Mouse (Mus musculus): ENCODE results near the gene Mymk. TPM values are rescaled to one million over a fixed set of nuclear protein-coding genes. Genes with fewer than 3 reads are reported as not detected.

Mymk gene
- polyA plus RNA-seq, 1 experiment from 2014 or later: 0.17 TPM

DNA sequence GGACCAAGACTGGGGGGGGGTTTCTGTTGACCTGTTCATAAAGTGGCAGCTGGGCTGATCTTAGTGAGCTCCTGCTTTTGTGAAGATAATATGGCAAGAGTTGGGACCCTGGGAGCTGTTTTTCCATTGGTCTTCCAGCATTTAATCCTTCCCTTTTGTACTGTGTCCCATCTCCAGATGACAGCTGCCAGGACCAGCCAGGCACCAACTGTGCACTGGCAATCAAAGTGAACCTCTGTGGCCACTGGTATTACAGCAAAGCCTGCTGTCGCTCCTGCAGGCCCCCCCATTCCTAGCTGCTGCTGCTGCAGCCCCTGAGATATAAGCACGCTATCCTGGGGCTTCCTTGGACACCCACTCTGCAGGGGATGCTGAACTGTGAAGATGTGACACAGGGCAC lies 36.2 kb upstream of the Mymk start:
- DNase-seq: no peak
- WGBS: 60% methylated on average over 2 of the region's 2 CpGs
- no peak overlapping the region for H3K27ac ChIP-seq (ENCODE audit: low read depth)
- no peak overlapping the region for H3K4me2 ChIP-seq
- no peak for ATAC-seq (ENCODE audit: insufficient read depth)
- no peaks in the 10 kb centered on the region for H3K27me3 ChIP-seq (ENCODE audit: insufficient read depth, low read length)
- no peak overlapping the region for H3K4me3 ChIP-seq (ENCODE audit: low read depth, low read length)
- no peaks in the 10 kb centered on the region for H3K9me3 ChIP-seq (ENCODE audit: low read depth, low read length)
- no peak for TF ChIP-seq CTCF (IDR thresholded peaks at IDR 0.05; ENCODE audit: low read depth)
- no peaks in the 10 kb centered on the region for H3K36me3 ChIP-seq (ENCODE audit: insufficient read depth)
- no peak overlapping the region for H3K9ac ChIP-seq
- no peaks in the 10 kb centered on the region for H3K4me1 ChIP-seq (ENCODE audit: insufficient read depth)

DNA sequence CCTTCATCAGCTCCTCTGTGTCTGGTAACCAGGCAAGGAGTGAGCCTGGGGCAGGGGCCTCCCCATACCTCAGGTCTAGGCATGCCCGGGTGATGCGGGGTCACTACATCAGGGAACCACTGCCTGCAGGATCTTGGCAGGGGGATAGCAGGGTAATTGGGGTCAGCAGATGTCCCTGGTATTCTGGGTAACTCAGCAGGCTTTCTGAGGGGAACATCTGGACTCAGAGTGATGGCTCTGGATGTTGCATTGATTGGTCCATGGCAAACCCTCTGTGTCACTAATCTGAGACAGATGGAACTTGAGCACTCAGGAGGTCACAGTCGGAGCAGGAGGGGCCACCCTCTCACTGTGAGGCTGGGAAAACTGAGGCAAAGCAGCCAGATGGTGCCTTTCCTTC lies 34.8 kb upstream of the Mymk start:
- Histone ChIP-seq H3K4me2 (no peak overlapping the region), H3K4me3 (ENCODE audit: low read depth, low read length) (no peak overlapping the region), H3K27ac (ENCODE audit: low read depth) (no peak overlapping the region), H3K9ac (no peak overlapping the region), H3K4me1 (ENCODE audit: insufficient read depth) (no peaks in the 10 kb centered on the region), H3K9me3 (ENCODE audit: low read depth, low read length) (no peaks in the 10 kb centered on the region), H3K27me3 (ENCODE audit: insufficient read depth, low read length) (no peaks in the 10 kb centered on the region), H3K36me3 (ENCODE audit: insufficient read depth) (no peaks in the 10 kb centered on the region)
- 54% methylated on average over 3 of the region's 3 CpGs for WGBS
- no peak for DNase-seq
- ATAC-seq (ENCODE audit: insufficient read depth): no peak
- TF ChIP-seq CTCF (IDR thresholded peaks at IDR 0.05; ENCODE audit: low read depth): no peak

DNA sequence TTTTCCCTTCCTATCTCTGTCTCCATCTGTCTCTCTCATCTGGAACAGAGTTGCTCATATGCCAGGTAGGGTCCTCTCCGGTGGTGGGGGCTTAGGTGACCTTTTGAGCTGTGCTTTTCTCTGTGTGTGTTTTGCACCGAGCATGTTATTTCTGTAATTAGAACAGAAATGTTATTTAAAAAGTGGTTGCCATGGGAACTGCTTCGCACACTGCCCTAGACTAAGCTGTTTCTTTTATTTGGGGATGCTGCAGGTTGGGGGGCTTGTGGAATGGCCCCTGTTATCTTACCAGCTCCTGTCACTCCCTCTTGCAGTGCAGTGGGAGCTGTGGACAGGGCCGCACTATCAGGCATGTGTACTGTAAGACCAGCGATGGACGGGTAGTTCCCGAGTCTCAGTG lies 31.6 kb upstream of the Mymk start:
- H3K4me3 ChIP-seq (ENCODE audit: low read depth, low read length): no peak overlapping the region
- 62% methylated on average over 7 of the region's 7 CpGs for WGBS

DNA sequence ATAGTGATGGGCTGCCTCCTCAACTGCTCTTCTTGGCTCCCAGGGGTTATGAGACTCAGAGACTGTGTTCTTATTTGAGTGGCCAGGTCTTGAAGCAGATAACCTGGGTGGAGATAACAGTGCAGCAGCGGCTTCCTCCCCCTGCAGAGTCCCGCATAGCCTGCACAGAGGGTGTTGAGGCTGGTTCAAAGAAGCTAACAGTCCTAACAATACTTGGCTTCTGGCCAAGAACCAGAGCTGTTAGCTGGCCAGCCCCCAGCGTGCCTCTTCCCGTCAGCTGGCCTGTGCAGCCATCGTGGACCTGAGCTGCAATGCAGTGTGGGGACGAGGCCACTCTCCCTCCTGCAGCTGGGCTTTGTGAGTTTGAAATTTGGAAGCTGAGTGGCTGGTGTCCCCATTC lies 25.8 kb upstream of the Mymk start:
- ATAC-seq (ENCODE audit: insufficient read depth) (peak; percentile 79), DNase-seq (peak; percentile 95)
- Histone ChIP-seq H3K27me3 (ENCODE audit: insufficient read depth, low read length) (no peaks in the 10 kb centered on the region), H3K4me1 (ENCODE audit: insufficient read depth) (peaks cover 30% of the 10 kb centered on the region), H3K9me3 (ENCODE audit: low read depth, low read length) (no peaks in the 10 kb centered on the region), H3K36me3 (ENCODE audit: insufficient read depth) (no peaks in the 10 kb centered on the region), H3K27ac (ENCODE audit: low read depth) (peak overlapping the region; percentile 71), H3K4me3 (ENCODE audit: low read depth, low read length) (no peak overlapping the region), H3K4me2 (0 out of 2 replicates have a peak overlapping the region, but pooled peaks have one; percentile 1), H3K9ac (no peak overlapping the region)
- 5% methylated on average over 6 of the region's 6 CpGs for WGBS
- no peak for TF ChIP-seq CTCF (IDR thresholded peaks at IDR 0.05; ENCODE audit: low read depth)

More for the DNA sequence above, 31.6 kb upstream of the Mymk start:
- no peak for TF ChIP-seq CTCF (IDR thresholded peaks at IDR 0.05; ENCODE audit: low read depth)
- Histone ChIP-seq H3K4me1 (ENCODE audit: insufficient read depth) (peaks cover 1% of the 10 kb centered on the region; the same call in 1 of the 2 replicates), H3K27me3 (ENCODE audit: insufficient read depth, low read length) (no peaks in the 10 kb centered on the region), H3K9ac (no peak overlapping the region), H3K9me3 (ENCODE audit: low read depth, low read length) (no peaks in the 10 kb centered on the region), H3K4me2 (no peak overlapping the region), H3K27ac (ENCODE audit: low read depth) (no peak overlapping the region), H3K36me3 (ENCODE audit: insufficient read depth) (no peaks in the 10 kb centered on the region)
- ATAC-seq (ENCODE audit: insufficient read depth): 0 out of 2 replicates have a peak, but pooled peaks have one; percentile 31
- no peak for DNase-seq

DNA sequence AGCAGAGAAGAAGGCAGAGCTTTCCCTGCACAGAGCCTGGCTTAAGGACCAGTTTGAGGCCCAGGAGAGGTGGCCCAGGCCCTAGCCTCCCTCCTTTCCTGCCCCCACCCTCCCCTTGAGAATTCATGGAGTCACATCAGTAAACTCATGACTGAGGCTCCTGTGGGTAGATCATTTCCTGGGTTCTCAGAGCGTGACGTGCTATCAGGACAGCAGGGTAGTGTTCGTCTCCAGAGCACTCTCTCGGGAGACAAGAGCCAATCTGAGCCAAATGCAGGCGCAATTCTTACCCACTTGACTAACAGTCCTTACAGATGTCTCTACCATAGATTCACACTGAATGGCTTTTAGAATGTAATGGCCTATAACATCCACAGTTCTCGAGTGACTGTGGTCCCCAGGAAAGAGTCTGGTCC lies 25.3 kb upstream of the Mymk start:
- H3K9me3 ChIP-seq (ENCODE audit: low read depth, low read length): no peaks in the 10 kb centered on the region
- TF ChIP-seq CTCF (IDR thresholded peaks at IDR 0.05; ENCODE audit: low read depth): no peak
- 35% methylated on average over 6 of the region's 6 CpGs for WGBS
- DNase-seq (peak; percentile 37), ATAC-seq (ENCODE audit: insufficient read depth) (peak; percentile 39; the same call in 1 of the 2 replicates)
- H3K9ac ChIP-seq: no peak overlapping the region
- peak overlapping the region; percentile 71; the same call in 1 of the 2 replicates for H3K27ac ChIP-seq (ENCODE audit: low read depth)
- no peaks in the 10 kb centered on the region for H3K36me3 ChIP-seq (ENCODE audit: insufficient read depth)
- no peak overlapping the region for H3K4me3 ChIP-seq (ENCODE audit: low read depth, low read length)
- H3K4me1 ChIP-seq (ENCODE audit: insufficient read depth): peaks cover 30% of the 10 kb centered on the region
- no peaks in the 10 kb centered on the region for H3K27me3 ChIP-seq (ENCODE audit: insufficient read depth, low read length)
- H3K4me2 ChIP-seq: no peak overlapping the region

DNA sequence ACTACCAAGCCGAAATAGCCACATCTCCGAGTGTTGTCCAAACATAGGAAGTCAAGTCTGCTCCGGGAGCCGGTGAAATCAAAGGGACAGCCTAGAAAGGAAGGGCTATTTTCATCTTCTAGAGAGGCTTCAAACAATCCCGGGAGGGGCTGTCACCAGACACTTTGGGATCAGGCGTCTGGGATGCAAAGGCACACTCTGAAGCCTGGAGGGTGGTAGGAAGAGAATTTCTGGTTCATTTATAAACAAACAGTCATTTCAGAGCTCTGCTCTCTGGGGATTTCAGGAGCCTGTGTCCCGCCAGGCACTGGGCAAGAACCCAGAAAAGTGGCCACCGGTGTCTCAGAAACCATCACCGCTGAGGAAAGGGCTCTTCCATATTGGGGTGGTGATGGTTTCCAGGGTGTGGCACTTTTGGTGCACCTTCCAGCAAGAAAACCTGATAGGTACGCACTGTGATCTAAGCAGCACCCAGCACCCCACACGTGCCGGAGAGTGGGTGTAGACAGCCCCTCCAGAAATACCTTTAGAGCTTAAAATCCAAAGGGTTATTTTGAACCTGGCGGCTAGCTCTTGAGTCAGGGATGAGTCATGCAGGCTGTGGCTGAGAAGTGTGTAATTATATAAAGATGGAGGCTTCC lies 24.5 kb upstream of the Mymk start:
- WGBS: 23% methylated on average over 13 of the region's 13 CpGs
- Histone ChIP-seq H3K4me3 (ENCODE audit: low read depth, low read length) (no peak overlapping the region), H3K9ac (no peak overlapping the region), H3K9me3 (ENCODE audit: low read depth, low read length) (no peaks in the 10 kb centered on the region), H3K27ac (ENCODE audit: low read depth) (peak overlapping the region; percentile 71; the same call in 1 of the 2 replicates), H3K27me3 (ENCODE audit: insufficient read depth, low read length) (no peaks in the 10 kb centered on the region), H3K4me2 (0 out of 2 replicates have a peak overlapping the region, but pooled peaks have one; percentile 1), H3K36me3 (ENCODE audit: insufficient read depth) (no peaks in the 10 kb centered on the region), H3K4me1 (ENCODE audit: insufficient read depth) (peaks cover 30% of the 10 kb centered on the region)
- DNase-seq (peak; percentile 84), ATAC-seq (ENCODE audit: insufficient read depth) (peak; percentile 63)
- TF ChIP-seq CTCF (IDR thresholded peaks at IDR 0.05; ENCODE audit: low read depth): no peak

DNA sequence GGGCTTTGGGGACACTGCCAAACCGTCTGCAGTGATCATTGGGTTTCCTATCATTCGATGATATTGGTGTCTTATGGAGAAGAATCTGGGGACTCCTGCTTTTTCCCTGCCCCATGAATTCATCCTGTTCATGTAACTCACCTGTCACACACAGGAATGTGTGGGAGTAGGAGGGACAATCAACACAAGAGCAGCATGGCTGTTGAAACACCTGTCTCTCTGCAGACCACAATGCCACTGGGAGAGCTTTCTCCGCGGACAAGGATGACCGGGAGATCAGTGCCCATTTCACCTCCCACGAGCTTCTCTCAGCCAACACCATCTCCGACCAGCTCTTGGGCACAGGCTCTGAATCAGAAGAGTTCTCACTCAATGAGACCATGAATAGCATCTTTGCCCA lies 23.2 kb upstream of the Mymk start:
- no peak for TF ChIP-seq CTCF (IDR thresholded peaks at IDR 0.05; ENCODE audit: low read depth)
- ATAC-seq (ENCODE audit: insufficient read depth) (no peak), DNase-seq (no peak)
- Histone ChIP-seq H3K4me2 (no peak overlapping the region), H3K27ac (ENCODE audit: low read depth) (0 out of 2 replicates have a peak overlapping the region, but pooled peaks have one; percentile 71), H3K9ac (no peak overlapping the region), H3K27me3 (ENCODE audit: insufficient read depth, low read length) (no peaks in the 10 kb centered on the region), H3K36me3 (ENCODE audit: insufficient read depth) (no peaks in the 10 kb centered on the region), H3K4me1 (ENCODE audit: insufficient read depth) (peaks cover 30% of the 10 kb centered on the region), H3K9me3 (ENCODE audit: low read depth, low read length) (no peaks in the 10 kb centered on the region), H3K4me3 (ENCODE audit: low read depth, low read length) (no peak overlapping the region)
- 87% methylated on average over 7 of the region's 7 CpGs for WGBS

All from lung, embryonic 14.5 days (tissue).